Mouse (Mus musculus): Measurements from ENCODE around the gene Tspan14.

Tspan14 gene

DNA sequence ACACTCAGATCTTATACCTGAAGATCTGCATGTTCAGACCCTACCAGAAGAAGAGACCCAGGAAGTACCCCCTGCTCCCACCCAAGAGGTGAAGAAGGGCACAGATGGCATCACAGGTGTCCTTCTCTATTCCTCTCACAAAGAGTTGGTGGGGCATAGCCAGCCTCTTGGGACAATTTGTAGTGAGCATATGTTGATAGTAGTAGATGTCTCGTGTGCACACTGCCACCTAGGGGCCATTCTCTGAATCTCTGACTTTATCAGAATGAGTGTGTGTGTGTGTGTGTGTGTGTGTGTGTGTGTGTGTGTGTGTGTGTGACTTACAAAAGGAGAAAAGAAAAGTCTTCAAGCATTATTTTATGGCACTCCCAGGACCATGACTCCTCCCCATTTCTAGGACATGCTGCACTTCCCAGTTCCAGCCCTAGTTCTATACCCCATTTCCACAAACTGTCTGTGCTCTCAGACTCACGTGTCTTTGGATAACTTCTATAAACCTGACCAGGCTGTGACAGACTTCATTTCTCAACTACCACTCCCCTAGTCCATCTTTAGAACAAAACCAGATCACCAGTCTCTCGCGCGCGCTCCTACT, 8.6 kb upstream of the Tspan14 start:
- DNase-seq (ENCODE audit: low spot score), result peak; percentile 68

DNA sequence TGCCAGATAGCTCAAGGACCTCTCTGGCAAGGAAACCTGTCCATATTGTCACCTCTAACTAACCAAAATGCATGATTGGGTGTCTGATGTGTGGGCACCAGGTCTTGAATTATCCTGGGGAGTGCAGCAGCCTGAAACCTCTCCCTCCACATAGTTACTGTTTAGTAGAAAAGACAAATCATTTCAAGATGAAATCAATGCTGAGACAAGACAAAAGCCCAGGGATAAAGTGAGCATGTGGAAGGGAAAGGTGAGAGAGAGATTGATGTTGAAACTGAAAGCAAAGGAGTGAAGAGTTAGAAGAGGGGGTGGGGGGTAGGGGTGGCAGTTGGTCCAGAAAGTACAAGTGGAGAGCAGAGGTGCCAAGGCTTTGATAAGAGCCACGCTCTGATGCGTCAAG, 1.4 kb upstream of the Tspan14 start:
- DNase-seq (ENCODE audit: low spot score), result no peak

DNA sequence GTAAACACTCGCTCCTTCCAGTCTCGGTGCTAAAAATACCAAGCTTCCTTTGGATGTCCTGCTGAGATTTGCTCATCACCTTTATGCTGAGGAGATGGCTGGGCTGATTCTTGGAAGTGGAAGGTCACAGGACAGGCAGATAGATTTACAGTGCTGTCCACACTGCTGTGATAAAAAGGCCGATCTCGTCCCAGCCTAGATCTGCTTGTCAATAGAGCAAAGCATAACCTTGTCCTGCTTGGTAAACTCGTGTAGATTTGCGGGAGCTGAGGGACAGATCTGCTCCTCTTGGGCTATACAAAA, 942 bp upstream of the Tspan14 start:
- DNase-seq (ENCODE audit: low spot score), result no peak

DNA sequence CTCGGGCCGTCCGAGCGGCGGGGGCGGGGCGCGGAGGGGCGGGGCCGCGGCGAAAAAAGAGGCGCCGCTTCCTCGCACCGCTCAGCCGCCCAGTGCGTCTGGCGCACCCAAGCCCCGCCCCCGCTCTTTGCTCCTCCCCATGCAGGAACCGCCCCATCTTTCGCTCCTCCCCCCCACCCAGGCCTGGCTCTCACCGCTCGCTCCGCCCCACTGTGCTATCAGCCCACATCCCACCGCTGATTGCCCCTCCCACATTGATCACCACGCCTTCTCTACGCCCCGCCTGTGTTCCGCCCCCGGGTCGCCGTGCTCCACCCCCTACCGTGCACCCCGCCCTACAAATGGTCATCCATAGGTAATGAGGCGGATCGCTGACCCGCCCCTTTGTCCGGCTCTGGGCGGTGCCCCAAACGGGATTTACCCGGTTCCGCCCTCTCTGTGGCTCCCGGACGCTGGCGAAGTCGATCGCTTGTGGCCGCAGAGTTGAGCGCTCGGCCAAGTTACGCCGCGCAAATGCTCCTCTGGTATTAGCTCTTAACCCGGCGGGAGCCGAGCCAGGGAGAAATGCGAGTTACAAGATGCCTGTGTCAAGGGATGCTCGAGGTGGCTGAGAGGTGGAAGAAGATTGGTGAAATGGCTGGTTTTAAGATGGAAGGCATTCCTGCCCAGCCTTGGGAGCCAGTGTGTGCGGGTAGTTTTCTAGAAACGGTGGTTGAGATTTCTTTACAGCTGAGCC, 423 bp upstream of the Tspan14 start:
- peak; percentile 98 for DNase-seq (ENCODE audit: low spot score)

DNA sequence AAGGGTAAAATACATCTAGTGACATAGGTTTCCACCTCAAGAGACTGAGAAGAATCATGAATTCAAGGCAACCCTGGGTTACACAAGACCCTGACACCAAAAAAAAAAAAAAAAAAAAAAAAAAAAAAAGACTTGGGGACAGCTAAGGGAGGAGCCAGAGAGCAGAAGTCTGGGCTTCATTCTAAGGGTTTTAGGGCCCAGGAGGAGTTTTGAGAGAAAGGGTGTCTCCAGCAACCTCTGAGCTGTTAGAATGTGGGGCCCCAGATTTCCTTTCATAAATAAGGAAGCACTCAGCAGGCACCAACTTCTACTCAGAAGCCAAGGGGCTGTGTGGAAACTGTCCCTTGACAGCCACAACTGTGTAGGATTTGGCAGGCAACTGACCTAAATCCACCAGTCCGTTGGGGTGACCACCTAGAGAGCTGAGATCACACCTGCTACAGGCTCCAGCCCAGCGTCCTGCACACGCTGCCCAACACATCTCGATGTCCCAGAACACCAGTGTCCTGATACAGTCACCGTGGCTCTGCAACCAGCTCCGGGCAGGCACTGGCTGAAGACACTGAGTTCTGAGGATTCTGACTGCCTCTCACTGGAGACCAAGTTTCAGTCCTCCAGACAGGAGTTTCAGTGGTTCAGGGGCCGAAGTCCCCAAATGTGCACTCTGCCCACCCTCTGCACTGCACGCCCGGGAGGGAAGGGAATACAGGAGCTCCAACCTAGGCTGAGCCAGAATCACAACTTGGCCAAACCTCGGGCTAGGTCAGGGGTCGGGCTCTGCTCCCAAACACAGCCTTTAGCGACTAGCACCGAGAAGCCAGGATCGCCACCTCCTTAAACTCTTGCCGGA, 875 bp downstream of the Tspan14 start:
- peak; percentile 51 for DNase-seq (ENCODE audit: low spot score)

DNA sequence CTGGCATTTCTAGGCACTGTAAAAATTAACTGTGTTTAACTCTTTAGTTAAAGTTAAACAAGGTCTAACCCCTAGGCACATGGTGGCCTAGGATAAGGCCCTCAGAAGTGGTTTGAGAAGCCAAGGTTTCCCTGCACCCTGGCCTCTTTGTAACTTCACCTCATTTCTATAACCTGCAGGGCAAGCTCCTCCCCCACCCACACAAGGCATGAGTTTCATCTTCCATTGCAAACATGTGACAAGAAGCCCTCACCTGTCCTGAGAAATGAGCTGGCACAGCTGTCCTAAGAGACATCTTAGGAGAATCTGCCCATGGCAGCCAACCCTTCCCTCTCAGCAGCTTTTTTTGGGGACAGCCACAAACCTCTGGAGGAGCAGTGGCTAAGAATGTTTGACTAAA, 1.7 kb downstream of the Tspan14 start:
- DNase-seq (ENCODE audit: low spot score), result no peak

DNA sequence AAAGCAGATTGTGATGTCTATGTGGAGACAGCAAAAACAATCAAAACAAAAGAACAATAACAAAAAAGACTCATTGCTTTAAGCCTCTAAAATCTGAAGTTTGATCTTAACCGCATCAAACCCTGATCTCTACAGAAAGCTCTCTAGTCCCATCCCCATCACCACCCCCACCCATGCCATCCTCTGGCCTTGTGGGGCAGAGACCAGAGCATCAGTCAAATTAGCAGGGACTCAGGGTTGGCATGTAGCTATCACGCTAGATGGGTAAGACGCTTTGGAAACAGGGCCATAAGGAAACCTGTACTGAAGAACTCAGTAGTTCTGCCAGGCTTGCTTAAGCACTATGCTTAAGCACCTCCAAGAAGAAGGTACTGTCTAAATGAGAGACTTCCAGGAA, 2.4 kb downstream of the Tspan14 start:
- DNase-seq (ENCODE audit: low spot score), result no peak

DNA sequence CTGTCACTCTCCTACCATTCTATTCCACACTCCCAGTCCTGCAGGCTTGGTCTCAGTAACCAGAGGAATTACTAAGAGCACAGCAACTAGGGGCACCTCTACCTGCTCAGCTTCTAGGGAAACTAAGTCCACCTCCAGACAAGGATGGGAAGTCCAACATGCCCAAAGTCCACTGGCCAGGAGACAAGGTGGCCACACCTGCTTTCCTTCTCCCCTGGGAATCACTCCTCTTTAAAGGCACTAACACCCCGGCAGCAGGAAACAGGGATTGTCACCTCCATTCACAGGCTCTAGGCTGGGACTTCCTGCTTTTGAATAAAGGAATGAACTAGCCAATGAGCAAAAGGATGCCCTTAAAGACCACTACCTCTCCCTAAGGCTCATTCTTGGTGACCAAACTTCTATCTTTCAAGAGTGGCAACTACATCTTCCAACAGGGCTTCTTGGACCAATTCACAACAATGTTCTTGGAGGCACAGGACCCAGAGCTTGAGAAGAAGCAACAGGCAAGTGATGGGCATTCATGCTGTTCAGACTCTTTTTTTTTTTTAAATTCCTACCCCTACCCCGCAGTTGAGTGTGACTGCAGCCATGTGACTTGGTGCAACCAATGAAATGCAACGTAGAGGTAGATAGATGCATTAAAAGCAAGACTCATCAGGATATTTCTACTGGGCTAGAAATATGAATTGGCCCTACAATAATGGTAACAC, 3.0 kb downstream of the Tspan14 start:
- no peak for DNase-seq (ENCODE audit: low spot score)

DNA sequence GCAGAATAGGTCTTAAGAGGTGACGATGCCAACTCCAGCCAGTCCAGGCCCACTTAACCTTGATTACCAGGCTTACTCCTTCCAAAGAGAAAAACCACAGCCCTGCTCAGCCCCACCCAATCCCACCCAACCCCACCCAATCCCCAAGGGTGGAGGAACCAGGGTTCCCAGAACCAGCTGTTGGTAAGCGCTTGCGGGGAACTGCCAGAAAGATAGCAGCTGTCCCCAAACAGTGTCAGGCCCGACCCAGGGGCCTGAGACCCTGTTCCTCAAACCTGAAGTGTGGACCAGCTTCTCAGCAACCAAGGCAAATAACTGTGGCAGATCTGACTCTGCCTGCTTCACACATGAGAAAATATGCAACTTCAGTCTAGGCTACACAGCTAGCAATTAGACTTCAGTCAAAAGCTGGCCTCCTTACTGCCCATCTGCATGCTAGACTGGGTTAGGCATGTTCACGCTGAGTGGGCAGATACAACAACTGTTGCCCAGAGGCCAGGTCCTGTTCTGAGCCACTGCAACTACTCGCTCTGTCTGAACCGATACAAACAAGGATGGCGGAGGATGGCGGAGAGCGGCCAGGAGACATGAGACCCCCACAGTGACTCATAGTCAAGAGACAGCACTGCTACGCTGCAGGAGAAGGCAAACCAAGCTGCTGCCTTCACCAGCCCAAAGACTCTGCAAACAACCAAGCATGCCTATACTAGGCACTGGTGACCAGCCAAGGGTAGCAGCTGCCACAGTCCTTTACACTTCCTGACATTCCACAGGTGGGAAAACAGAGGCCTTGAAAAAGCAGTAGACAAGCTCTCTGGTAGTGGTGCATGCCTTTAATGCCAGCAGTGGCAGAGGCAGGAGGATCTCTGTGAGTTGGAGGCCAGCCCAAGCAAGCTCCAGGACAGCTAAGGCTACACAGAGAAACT, 4.0 kb downstream of the Tspan14 start:
- no peak for DNase-seq (ENCODE audit: low spot score)

DNA sequence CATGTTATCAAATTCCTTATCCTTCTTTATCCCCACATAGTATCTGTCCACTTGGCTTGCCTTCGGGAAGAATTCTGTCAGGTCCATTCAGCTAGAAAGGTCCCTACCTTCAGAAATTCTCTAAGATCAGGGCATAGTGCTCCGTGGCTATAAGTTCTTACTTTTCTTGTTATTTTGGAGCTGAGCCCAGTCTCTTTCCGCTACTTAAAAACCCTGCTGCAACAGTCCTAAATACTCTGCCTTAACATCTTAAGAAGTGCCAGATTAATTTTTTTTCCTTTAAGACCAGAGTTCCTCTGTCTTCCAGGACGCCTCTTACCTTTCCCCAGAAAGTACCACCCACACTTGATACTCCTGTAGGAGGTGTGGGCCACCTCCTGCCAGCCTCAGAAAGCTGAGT, 6.4 kb downstream of the Tspan14 start:
- no peak for DNase-seq (ENCODE audit: low spot score)

DNA sequence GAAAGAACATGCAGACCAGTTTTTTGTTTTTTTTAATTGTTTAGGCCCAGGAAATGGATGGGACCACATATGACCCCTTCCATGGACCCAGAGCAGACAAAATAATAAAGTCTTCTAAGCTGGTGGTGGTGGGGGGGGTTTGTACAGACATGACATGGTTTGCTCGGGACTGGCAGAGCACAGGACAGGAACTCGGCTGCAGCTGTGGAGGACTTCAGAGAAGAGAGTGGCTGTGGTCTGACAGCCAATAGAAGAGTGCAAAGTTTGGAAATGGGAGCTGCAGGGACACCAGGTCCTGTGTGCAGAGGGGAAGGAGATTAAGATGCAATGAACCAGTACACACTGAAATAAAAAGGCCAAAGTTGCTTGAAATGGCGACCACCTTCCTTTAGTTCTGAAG, 7.0 kb downstream of the Tspan14 start:
- no peak for DNase-seq (ENCODE audit: low spot score)

DNA sequence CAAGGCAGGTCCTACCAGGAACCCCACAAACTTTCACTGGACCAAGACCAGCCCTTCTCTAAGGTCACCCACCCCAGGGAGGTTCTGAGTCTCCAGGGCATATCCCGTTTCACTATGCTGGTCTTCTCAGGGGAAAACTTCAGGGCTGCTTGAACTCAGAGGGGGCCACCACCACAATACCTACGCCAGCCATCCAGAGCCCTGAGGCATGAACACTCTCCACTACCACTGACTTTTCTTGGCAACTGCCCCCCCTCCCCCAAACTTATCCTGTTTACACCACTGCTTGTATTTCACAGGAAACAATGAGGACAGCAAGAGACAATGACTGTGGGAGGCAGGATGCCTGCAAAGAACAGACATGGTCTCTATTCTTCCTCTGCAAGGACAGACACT, 7.6 kb downstream of the Tspan14 start:
- DNase-seq (ENCODE audit: low spot score), result peak; percentile 77

DNA sequence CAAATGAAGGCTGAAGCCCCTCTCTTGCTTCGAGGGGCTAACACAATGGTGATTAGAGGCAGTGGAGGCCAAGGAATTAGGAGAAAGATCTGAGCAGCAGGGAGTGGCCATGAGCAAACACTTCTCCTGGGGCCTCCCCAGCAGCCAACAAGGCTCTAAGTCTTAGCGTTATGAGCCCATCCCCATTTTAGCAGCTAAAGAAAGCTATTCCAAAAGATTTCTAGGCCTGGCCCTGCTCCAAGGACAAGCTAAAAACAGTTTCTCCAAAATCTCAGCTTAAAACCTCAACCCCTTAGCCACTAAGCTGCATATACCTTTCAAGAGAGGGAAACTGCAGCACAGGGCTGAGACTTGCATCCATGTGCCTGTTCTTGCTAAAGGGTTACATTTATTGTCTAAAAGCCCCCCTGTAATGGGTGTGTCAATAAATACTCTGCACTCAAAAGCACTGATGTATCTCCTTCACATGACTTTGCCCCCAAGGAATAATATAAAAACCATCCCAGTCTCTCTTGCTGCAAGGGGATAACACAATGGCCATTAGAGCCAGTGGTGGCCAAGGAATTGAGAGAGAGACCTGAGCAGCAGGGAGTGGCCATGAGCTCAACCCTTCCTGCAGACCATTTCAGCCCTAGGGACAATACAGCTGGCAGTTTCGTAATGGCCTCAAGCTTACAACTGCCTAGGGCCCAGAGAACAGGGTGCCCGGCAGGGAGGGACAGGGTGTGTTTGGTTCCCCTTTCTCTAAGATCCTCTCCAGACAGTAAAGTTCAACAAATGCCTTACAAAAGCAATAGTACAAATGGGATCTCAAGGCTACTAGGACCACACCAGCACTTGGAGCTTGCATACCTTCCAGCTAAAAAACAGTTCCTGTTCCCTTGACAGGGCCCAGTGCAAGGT, 8.3 kb downstream of the Tspan14 start:
- DNase-seq (ENCODE audit: low spot score), result peak; percentile 72

DNA sequence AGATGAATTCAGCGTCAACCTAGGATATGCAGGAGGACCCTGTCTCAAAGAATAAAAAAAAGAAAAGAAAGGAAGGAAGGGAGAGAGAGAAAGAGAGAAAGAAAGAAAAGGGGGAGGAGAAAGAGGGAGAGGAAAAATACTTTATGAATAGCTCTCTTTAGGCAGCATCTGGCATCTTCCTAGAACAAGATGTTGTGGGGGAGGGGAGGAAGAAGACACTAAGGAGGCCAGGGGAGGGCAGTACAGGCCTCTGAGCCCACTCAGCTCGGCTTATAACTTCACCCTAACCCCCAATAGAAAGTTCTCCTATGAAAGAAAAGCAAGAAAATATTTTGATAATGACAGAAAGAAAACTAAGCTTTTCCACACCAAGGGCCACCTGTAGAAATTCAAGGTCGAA, 9.0 kb downstream of the Tspan14 start:
- DNase-seq (ENCODE audit: low spot score), result no peak

DNA sequence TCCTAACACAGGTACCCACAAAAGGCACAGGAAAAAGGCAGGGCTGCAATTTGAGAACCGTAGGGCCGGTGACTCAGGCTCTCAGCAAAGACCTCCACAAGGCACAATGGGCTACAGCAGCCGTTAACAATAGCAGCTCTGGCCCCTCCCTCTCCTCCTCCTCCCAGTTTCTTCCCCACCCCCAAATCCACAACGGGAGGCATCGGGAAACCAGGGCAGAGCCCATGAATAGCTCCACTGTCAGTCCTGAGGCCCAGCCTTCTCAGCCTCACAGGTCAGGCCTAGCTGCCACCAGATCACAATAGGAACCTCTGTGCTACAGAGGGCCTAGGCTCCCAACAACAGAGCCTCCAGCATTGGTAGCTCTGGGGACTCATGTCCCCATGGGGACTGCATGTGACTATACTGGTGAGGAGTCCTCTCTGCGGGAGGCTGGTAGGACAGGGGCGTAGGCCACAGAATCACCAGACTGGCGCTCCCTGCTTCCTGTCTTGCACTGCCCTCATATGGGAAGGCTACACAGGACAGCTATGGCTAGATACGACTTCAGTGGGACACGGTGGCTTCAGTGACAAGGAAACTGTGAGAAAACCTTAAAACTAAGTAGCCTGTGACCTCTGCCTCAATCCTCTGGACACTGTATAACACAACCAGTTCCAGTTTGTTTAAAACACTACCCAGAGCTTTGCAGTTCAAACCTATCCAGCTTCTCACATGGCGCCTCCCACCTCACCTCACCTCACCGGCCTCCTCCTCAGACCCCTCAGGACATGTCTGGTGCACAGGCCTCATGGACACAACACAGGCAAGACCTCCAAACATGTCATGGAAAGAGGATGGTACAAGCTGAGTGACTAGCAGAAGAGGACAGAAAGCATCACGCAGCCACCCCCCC, 10.1 kb downstream of the Tspan14 start:
- peak; percentile 65 for DNase-seq (ENCODE audit: low spot score)

DNA sequence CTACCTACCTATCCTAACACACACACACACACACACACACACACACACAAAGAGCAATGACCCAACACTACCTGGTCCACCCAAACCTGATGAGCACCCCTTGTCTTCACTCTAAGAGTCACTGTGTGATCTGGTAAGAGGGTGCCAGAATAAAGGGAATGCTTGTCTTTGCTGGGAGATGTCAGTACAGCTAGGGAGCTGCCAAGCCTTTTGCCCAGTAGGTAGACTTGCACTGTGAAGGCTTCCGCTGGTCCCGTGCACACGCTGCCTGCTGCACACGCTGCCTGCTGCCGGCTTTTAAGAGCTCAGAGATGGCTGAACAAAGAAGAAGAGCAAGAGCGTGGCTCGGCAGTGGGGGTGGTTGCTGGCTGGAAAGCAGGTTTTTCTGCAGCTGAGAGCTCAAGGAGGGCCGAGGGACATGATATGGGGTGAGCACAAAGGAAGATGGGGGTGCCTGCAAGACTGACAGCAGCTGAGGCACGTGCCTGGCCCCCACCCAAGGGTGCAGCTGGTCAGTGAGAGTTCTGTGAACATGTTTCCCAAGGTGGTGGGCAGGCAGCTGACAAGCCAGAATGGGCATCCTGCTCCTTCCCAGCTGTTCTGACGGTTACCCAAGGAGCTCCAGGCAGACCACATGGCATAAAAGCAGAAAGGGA, 10.9 kb downstream of the Tspan14 start:
- no peak for DNase-seq (ENCODE audit: low spot score)

DNA sequence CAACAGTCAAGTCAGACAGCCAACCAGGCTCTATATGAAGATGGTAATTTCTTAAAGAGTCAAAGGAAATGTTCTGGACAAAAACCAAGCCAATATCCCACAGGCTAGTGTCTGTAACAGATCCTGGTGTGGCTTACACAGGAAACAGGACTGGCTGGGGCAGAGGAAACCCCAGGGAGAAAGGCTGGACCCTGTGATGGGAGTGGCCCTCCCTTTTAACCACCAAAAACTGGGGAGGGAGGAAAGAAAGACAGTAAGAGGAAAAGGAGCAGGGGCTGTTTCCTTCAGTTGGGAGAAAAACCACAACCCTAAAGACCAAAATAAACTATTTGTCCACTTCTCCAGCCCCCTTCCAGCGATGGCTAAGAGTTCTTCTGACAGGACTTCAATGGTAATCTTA, 11.5 kb downstream of the Tspan14 start:
- DNase-seq (ENCODE audit: low spot score), result no peak

DNA sequence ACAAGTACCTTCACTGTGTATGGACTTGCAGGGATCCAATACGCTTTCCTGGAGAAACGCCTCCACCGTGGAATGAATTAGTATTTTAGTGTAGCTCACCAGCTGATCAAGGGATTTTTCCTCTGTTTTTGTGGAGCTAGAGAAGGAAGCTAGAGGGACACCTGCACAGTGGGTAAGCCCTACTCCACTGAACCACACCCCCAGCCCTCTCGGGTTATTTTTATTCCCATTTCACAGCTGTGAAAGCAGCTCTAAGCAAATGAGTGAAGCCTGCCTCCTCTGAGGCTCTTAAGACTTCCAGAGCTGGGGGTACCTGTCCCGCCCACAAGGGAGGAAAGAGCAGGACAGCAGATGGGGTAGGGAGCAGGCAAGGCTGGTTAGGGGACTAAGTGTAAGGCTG, 13.2 kb downstream of the Tspan14 start:
- no peak for DNase-seq (ENCODE audit: low spot score)

DNA sequence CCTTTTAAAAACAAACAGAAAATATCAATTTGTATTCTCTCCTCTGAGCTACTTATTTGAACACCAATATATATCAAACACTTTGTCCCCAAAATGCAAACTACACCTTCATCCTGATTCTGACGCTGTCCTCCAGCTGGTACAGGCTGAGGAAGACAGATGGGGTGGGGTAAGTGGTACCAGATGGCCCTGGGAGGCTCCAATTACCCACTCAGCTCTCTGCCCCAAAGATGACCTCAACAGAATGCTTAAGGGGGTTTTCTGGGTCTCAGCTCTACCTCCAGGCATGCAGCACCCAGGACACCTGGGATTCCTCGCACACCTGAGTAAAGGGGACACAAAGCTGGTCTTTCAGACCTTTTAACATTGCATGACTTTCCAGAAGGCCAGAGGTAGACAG, 13.9 kb downstream of the Tspan14 start:
- no peak for DNase-seq (ENCODE audit: low spot score)
